Mouse (Mus musculus): ENCODE results near the gene Rfx2. TPM values are rescaled to one million over a fixed set of nuclear protein-coding genes. Genes with fewer than 3 reads are reported as not detected.

The Rfx2 gene
- polyA plus RNA-seq, 1 experiment = 4.4 TPM

DNA sequence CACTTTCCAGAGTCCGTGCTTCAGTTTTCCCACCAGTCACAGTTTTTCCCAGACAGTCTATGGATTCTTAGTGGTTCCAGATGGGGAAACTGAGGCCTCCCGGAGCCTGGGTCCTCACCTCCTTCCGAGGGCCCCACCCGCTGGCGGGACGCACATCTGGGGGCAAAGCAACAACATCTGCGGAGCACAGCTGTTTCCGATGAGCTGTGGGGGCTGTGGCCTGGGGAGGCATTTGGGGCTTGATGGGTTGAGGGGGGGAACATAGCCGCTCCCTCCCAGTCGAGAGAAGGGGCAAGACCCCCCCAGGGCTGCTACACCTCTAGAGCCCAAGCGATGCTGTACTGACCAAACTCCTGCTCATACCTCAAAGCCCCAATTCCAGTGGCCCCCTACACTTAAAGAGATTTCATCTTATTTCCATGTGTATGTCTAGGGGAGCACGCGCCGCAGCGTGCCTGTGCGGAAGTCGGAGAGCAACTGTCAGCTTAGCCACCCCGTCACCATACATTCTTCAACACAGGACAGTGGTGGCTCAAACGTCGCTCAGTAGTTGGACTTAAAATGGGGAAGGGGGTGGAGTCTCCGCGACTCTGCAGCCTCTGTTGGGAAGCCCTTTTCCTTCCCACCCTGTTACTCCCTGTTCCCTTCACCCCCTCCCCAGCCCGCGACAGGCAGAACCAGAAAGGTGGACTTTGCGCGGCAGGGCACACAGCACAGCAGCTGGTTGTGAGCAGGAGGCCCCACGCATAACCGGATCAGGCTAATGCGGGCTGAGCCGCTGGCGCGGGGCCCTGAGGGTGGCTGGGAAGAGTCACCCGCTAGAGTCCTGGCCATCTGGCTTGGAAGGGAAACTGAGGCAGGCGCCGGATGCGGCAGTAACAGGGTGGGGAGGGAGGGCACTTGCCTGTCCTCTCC lies 76.3 kb downstream of the Rfx2 start:
- Histone ChIP-seq H3K79me2 (ENCODE audit: control insufficient read depth, insufficient read depth) (no peaks in the 10 kb centered on the region), H3K27me3 (ENCODE audit: control insufficient read depth, insufficient read depth, insufficient read length) (peaks cover 49% of the 10 kb centered on the region), H3K4me3 (no peak overlapping the region), H3ac (ENCODE audit: control insufficient read depth, insufficient read length) (no peak overlapping the region), H3K36me3 (ENCODE audit: control insufficient read depth, insufficient read depth) (no peaks in the 10 kb centered on the region), H3K4me2 (ENCODE audit: low read depth) (no peak overlapping the region)
- TF ChIP-seq TCF12 (IDR thresholded peaks at IDR 0.05; ENCODE audit: insufficient read depth, poor library complexity, severe bottlenecking) (no peak), POLR2A (IDR thresholded peaks at IDR 0.05; ENCODE audit: insufficient read length, low read depth) (no peak), SRF (IDR thresholded peaks at IDR 0.05; ENCODE audit: control insufficient read depth, insufficient read length, low read depth) (no peak), CEBPB (IDR thresholded peaks at IDR 0.05; ENCODE audit: insufficient read depth, poor library complexity, severe bottlenecking) (no peak), MYOG (IDR thresholded peaks at IDR 0.05; ENCODE audit: control insufficient read depth in 1 of 3, insufficient read depth in 1 of 3, insufficient read length in 2 of 3, low read depth in 2 of 3) (no peak), MYOD1 (IDR thresholded peaks at IDR 0.05; ENCODE audit: control insufficient read depth in 1 of 3, insufficient read length in 2 of 3, low read depth in 2 of 3) (no peak), E2F4 (IDR thresholded peaks at IDR 0.05; ENCODE audit: insufficient read depth) (no peak), USF1 (IDR thresholded peaks at IDR 0.05; ENCODE audit: low read depth) (no peak), REST (IDR thresholded peaks at IDR 0.05; ENCODE audit: insufficient read depth, insufficient read length) (no peak), MAX (IDR thresholded peaks at IDR 0.05; ENCODE audit: low read depth) (no peak), POLR2AphosphoS2 (IDR thresholded peaks at IDR 0.05; ENCODE audit: insufficient read length, low read depth) (no peak), TCF3 (IDR thresholded peaks at IDR 0.05; ENCODE audit: insufficient read length, low read depth) (no peak)

DNA sequence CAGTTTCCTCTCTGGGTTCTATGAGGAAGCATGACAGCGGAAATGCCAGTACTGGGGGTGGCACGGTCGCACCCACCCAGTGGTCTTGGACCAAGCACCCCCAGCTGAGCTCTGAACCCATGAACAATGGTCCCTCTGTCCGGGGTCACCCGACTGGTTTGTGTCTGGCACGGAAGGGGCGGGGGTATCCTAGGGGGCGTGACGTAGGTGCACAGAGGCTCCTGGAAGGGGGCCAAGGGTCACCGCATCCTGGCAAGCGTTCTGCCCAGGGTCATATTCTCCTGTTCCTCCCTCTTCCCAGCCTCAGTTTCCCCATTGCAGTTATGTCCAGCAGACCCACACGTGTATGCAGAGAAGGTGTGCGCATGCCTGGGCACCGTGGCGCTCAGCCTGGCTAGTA lies 77.4 kb downstream of the Rfx2 start:
- Histone ChIP-seq H3ac (ENCODE audit: control insufficient read depth, insufficient read length) (no peak overlapping the region), H3K4me2 (ENCODE audit: low read depth) (no peak overlapping the region), H3K36me3 (ENCODE audit: control insufficient read depth, insufficient read depth) (no peaks in the 10 kb centered on the region), H3K27me3 (ENCODE audit: control insufficient read depth, insufficient read depth, insufficient read length) (peaks cover 54% of the 10 kb centered on the region), H3K79me2 (ENCODE audit: control insufficient read depth, insufficient read depth) (no peaks in the 10 kb centered on the region), H3K4me3 (no peak overlapping the region)
- no peak for TF ChIP-seq MAX (IDR thresholded peaks at IDR 0.05; ENCODE audit: low read depth)
- TF ChIP-seq TCF12 (IDR thresholded peaks at IDR 0.05; ENCODE audit: insufficient read depth, poor library complexity, severe bottlenecking) = no peak
- TF ChIP-seq POLR2AphosphoS2 (IDR thresholded peaks at IDR 0.05; ENCODE audit: insufficient read length, low read depth) = no peak
- TF ChIP-seq TCF3 (IDR thresholded peaks at IDR 0.05; ENCODE audit: insufficient read length, low read depth) = no peak
- no peak for TF ChIP-seq CEBPB (IDR thresholded peaks at IDR 0.05; ENCODE audit: insufficient read depth, poor library complexity, severe bottlenecking)
- TF ChIP-seq POLR2A (IDR thresholded peaks at IDR 0.05; ENCODE audit: insufficient read length, low read depth) = no peak
- no peak for TF ChIP-seq REST (IDR thresholded peaks at IDR 0.05; ENCODE audit: insufficient read depth, insufficient read length)
- no peak for TF ChIP-seq MYOG (IDR thresholded peaks at IDR 0.05; ENCODE audit: control insufficient read depth in 1 of 3, insufficient read depth in 1 of 3, insufficient read length in 2 of 3, low read depth in 2 of 3)
- no peak for TF ChIP-seq SRF (IDR thresholded peaks at IDR 0.05; ENCODE audit: control insufficient read depth, insufficient read length, low read depth)
- no peak for TF ChIP-seq E2F4 (IDR thresholded peaks at IDR 0.05; ENCODE audit: insufficient read depth)
- no peak for TF ChIP-seq MYOD1 (IDR thresholded peaks at IDR 0.05; ENCODE audit: control insufficient read depth in 1 of 3, insufficient read length in 2 of 3, low read depth in 2 of 3)
- TF ChIP-seq USF1 (IDR thresholded peaks at IDR 0.05; ENCODE audit: low read depth) = no peak

DNA sequence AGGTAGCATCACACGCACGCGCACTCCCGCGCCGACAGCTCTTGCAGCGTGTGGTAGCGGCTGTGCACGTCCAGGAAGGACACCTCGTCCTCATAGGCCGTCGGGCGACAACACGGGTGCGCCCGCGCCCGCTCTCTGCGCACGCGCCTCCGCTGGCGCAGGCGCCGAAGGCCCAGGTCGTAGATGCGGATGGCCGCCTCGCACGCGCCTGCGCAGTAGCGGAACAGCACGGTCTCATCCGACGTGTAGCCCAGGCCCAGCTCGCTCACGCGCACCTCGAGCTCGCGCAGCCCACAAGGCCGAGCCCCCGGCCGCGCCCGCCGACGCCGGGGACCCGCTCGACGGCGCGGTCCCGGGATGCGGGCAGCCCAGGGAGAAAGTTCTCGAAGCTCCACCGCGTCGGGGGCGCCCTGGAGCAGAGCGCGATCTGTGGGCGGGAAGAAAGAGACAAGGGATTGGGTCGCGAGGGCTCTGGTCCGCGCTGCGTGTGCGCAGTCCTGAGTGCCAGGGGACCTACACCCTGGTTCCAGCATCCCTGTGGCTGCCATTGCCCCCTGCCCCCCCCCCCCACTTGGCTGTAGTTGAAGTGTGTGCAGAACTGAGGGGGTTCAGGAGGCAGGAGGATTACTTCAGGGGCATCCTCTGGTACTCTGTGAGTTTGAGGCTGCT lies 79.3 kb downstream of the Rfx2 start:
- H3K36me3 ChIP-seq (ENCODE audit: control insufficient read depth, insufficient read depth) = no peaks in the 10 kb centered on the region
- H3K4me2 ChIP-seq (ENCODE audit: low read depth) = no peak overlapping the region
- no peak overlapping the region for H3K4me3 ChIP-seq
- H3K27me3 ChIP-seq (ENCODE audit: control insufficient read depth, insufficient read depth, insufficient read length) = peaks cover 43% of the 10 kb centered on the region
- H3K79me2 ChIP-seq (ENCODE audit: control insufficient read depth, insufficient read depth) = no peaks in the 10 kb centered on the region
- no peak for TF ChIP-seq POLR2A (IDR thresholded peaks at IDR 0.05; ENCODE audit: insufficient read length, low read depth)
- no peak for TF ChIP-seq REST (IDR thresholded peaks at IDR 0.05; ENCODE audit: insufficient read depth, insufficient read length)
- no peak for TF ChIP-seq CEBPB (IDR thresholded peaks at IDR 0.05; ENCODE audit: insufficient read depth, poor library complexity, severe bottlenecking)
- no peak for TF ChIP-seq MYOD1 (IDR thresholded peaks at IDR 0.05; ENCODE audit: control insufficient read depth in 1 of 3, insufficient read length in 2 of 3, low read depth in 2 of 3)
- TF ChIP-seq E2F4 (IDR thresholded peaks at IDR 0.05; ENCODE audit: insufficient read depth) = no peak
- TF ChIP-seq MAX (IDR thresholded peaks at IDR 0.05; ENCODE audit: low read depth) = no peak
- no peak for TF ChIP-seq MYOG (IDR thresholded peaks at IDR 0.05; ENCODE audit: control insufficient read depth in 1 of 3, insufficient read depth in 1 of 3, insufficient read length in 2 of 3, low read depth in 2 of 3)
- no peak for TF ChIP-seq SRF (IDR thresholded peaks at IDR 0.05; ENCODE audit: control insufficient read depth, insufficient read length, low read depth)
- TF ChIP-seq TCF3 (IDR thresholded peaks at IDR 0.05; ENCODE audit: insufficient read length, low read depth) = no peak
- TF ChIP-seq USF1 (IDR thresholded peaks at IDR 0.05; ENCODE audit: low read depth) = no peak
- no peak for TF ChIP-seq TCF12 (IDR thresholded peaks at IDR 0.05; ENCODE audit: insufficient read depth, poor library complexity, severe bottlenecking)
- no peak for TF ChIP-seq POLR2AphosphoS2 (IDR thresholded peaks at IDR 0.05; ENCODE audit: insufficient read length, low read depth)
- H3ac ChIP-seq (ENCODE audit: control insufficient read depth, insufficient read length) = no peak overlapping the region

DNA sequence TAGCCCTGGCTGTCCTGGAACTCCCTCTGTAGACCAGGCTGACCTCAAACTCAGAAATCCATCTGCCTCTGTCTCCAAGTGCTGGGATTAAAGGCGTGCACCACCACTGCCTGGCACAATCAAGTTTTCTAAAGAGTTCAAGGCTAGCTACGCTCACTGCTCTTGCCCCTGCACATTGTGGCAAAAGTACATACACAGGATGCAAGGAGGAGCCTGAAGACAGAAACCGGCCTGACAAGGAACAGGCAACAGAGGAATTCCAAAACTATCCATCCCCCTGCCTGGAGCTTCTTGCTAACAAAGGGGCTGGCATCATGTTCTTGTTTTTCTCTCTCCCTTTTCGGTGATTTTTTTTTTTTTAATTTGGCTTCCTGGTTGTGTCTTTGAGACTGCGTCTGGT lies 86.6 kb downstream of the Rfx2 start:
- no peaks in the 10 kb centered on the region for H3K79me2 ChIP-seq (ENCODE audit: control insufficient read depth, insufficient read depth)
- H3K4me2 ChIP-seq (ENCODE audit: low read depth) = no peak overlapping the region
- H3K36me3 ChIP-seq (ENCODE audit: control insufficient read depth, insufficient read depth) = no peaks in the 10 kb centered on the region
- H3K4me3 ChIP-seq = no peak overlapping the region
- no peak overlapping the region for H3ac ChIP-seq (ENCODE audit: control insufficient read depth, insufficient read length)
- peaks cover 44% of the 10 kb centered on the region for H3K27me3 ChIP-seq (ENCODE audit: control insufficient read depth, insufficient read depth, insufficient read length)
- TF ChIP-seq CEBPB (IDR thresholded peaks at IDR 0.05; ENCODE audit: insufficient read depth, poor library complexity, severe bottlenecking) (no peak), MYOD1 (IDR thresholded peaks at IDR 0.05; ENCODE audit: control insufficient read depth in 1 of 3, insufficient read length in 2 of 3, low read depth in 2 of 3) (no peak), SRF (IDR thresholded peaks at IDR 0.05; ENCODE audit: control insufficient read depth, insufficient read length, low read depth) (no peak), TCF12 (IDR thresholded peaks at IDR 0.05; ENCODE audit: insufficient read depth, poor library complexity, severe bottlenecking) (no peak), E2F4 (IDR thresholded peaks at IDR 0.05; ENCODE audit: insufficient read depth) (no peak), MAX (IDR thresholded peaks at IDR 0.05; ENCODE audit: low read depth) (no peak), POLR2AphosphoS2 (IDR thresholded peaks at IDR 0.05; ENCODE audit: insufficient read length, low read depth) (no peak), TCF3 (IDR thresholded peaks at IDR 0.05; ENCODE audit: insufficient read length, low read depth) (no peak), MYOG (IDR thresholded peaks at IDR 0.05; ENCODE audit: control insufficient read depth in 1 of 3, insufficient read depth in 1 of 3, insufficient read length in 2 of 3, low read depth in 2 of 3) (no peak), USF1 (IDR thresholded peaks at IDR 0.05; ENCODE audit: low read depth) (no peak), REST (IDR thresholded peaks at IDR 0.05; ENCODE audit: insufficient read depth, insufficient read length) (no peak), POLR2A (IDR thresholded peaks at IDR 0.05; ENCODE audit: insufficient read length, low read depth) (no peak)

All from myocyte (in vitro differentiated cells).